Mouse (Mus musculus): ENCODE measurements at regions not wholly inside any gene's neighbourhood (a gene's known extent, or its start where the extent isn't known, plus 50 kb on each side); places are given as distances from the start of the nearest gene placed in this dataset.

- no peak overlapping the region for H3K4me3 ChIP-seq (ENCODE audit: insufficient read depth in 1 of 2, low read depth in 2 of 2, low read length in 2 of 2)
- WGBS (ENCODE audit: insufficient replicate concordance): 18% methylated on average over 6 of the region's 6 CpGs
- H3K9ac ChIP-seq (replicated peaks): no peak overlapping the region
- no peaks in the 10 kb centered on the region for H3K4me1 ChIP-seq (replicated peaks; ENCODE audit: control insufficient read depth in 2 of 2, insufficient read depth in 2 of 2, low read length in 1 of 2)
- no peaks in the 10 kb centered on the region for H3K9me3 ChIP-seq (ENCODE audit: control insufficient read depth, low read length)
- TF ChIP-seq EP300 (IDR thresholded peaks at IDR 0.05; ENCODE audit: low read depth) (no peak), CTCF (IDR thresholded peaks at IDR 0.05; ENCODE audit: low read depth) (peak; percentile 42; the same call in 1 of the 2 replicates)
- DNase-seq (ENCODE audit: low read depth in 3 of 3, low spot score in 3 of 3): peak in 2 of 3 experiments; percentile 1 to 6
- no peak for ATAC-seq (ENCODE audit: insufficient read depth)
- no peaks in the 10 kb centered on the region for H3K27me3 ChIP-seq (ENCODE audit: control insufficient read depth, insufficient read depth, low read length)
- H3K4me2 ChIP-seq (ENCODE audit: low read depth): no peak overlapping the region
- H3K36me3 ChIP-seq (replicated peaks; ENCODE audit: control insufficient read depth, insufficient read depth, low read depth): no peaks in the 10 kb centered on the region
- no peak overlapping the region for H3K27ac ChIP-seq
These were observed 117.4 kb upstream of the Rap2b start for GRCm38 (mm10) chr3:61243876-61244527.

GRCm38 (mm10) chr3:61246429-61246828, 115.0 kb upstream of the Rap2b start:
- H3K36me3 ChIP-seq (replicated peaks; ENCODE audit: control insufficient read depth, insufficient read depth, low read depth): no peaks in the 10 kb centered on the region
- DNase-seq (ENCODE audit: low read depth in 3 of 3, low spot score in 3 of 3) (no peak), ATAC-seq (ENCODE audit: insufficient read depth) (no peak)
- no peaks in the 10 kb centered on the region for H3K9me3 ChIP-seq (ENCODE audit: control insufficient read depth, low read length)
- TF ChIP-seq CTCF (IDR thresholded peaks at IDR 0.05; ENCODE audit: low read depth): no peak
- TF ChIP-seq EP300 (IDR thresholded peaks at IDR 0.05; ENCODE audit: low read depth): no peak
- no peak overlapping the region for H3K4me3 ChIP-seq (ENCODE audit: insufficient read depth in 1 of 2, low read depth in 2 of 2, low read length in 2 of 2)
- H3K27ac ChIP-seq: no peak overlapping the region
- H3K9ac ChIP-seq (replicated peaks): no peak overlapping the region
- no peaks in the 10 kb centered on the region for H3K4me1 ChIP-seq (replicated peaks; ENCODE audit: control insufficient read depth in 2 of 2, insufficient read depth in 2 of 2, low read length in 1 of 2)
- 52% methylated on average over 4 of the region's 4 CpGs for WGBS (ENCODE audit: insufficient replicate concordance)
- no peak overlapping the region for H3K4me2 ChIP-seq (ENCODE audit: low read depth)
- no peaks in the 10 kb centered on the region for H3K27me3 ChIP-seq (ENCODE audit: control insufficient read depth, insufficient read depth, low read length)

GRCm38 (mm10) chr3:61247344-61247743, 114.1 kb upstream of the Rap2b start:
- no peak for TF ChIP-seq CTCF (IDR thresholded peaks at IDR 0.05; ENCODE audit: low read depth)
- no peak for TF ChIP-seq EP300 (IDR thresholded peaks at IDR 0.05; ENCODE audit: low read depth)
- H3K4me3 ChIP-seq (ENCODE audit: insufficient read depth in 1 of 2, low read depth in 2 of 2, low read length in 2 of 2): no peak overlapping the region
- H3K27ac ChIP-seq: no peak overlapping the region
- no peaks in the 10 kb centered on the region for H3K36me3 ChIP-seq (replicated peaks; ENCODE audit: control insufficient read depth, insufficient read depth, low read depth)
- no peak for ATAC-seq (ENCODE audit: insufficient read depth)
- H3K27me3 ChIP-seq (ENCODE audit: control insufficient read depth, insufficient read depth, low read length): no peaks in the 10 kb centered on the region
- H3K9ac ChIP-seq (replicated peaks): no peak overlapping the region
- no peaks in the 10 kb centered on the region for H3K4me1 ChIP-seq (replicated peaks; ENCODE audit: control insufficient read depth in 2 of 2, insufficient read depth in 2 of 2, low read length in 1 of 2)
- WGBS (ENCODE audit: insufficient replicate concordance): 39% methylated on average over 1 of the region's 1 CpGs
- no peaks in the 10 kb centered on the region for H3K9me3 ChIP-seq (ENCODE audit: control insufficient read depth, low read length)
- no peak overlapping the region for H3K4me2 ChIP-seq (ENCODE audit: low read depth)
- DNase-seq (ENCODE audit: low read depth in 3 of 3, low spot score in 3 of 3): no peak

GRCm38 (mm10) chr3:61255232-61255631, 106.2 kb upstream of the Rap2b start:
- H3K4me1 ChIP-seq (replicated peaks; ENCODE audit: control insufficient read depth in 2 of 2, insufficient read depth in 2 of 2, low read length in 1 of 2): no peaks in the 10 kb centered on the region
- H3K36me3 ChIP-seq (replicated peaks; ENCODE audit: control insufficient read depth, insufficient read depth, low read depth): no peaks in the 10 kb centered on the region
- H3K4me3 ChIP-seq (ENCODE audit: insufficient read depth in 1 of 2, low read depth in 2 of 2, low read length in 2 of 2): no peak overlapping the region
- no peaks in the 10 kb centered on the region for H3K9me3 ChIP-seq (ENCODE audit: control insufficient read depth, low read length)
- no peak for DNase-seq (ENCODE audit: low read depth in 3 of 3, low spot score in 3 of 3)
- no peak overlapping the region for H3K27ac ChIP-seq
- TF ChIP-seq CTCF (IDR thresholded peaks at IDR 0.05; ENCODE audit: low read depth): no peak
- TF ChIP-seq EP300 (IDR thresholded peaks at IDR 0.05; ENCODE audit: low read depth): no peak
- ATAC-seq (ENCODE audit: insufficient read depth): no peak
- no peak overlapping the region for H3K9ac ChIP-seq (replicated peaks)
- H3K4me2 ChIP-seq (ENCODE audit: low read depth): no peak overlapping the region
- H3K27me3 ChIP-seq (ENCODE audit: control insufficient read depth, insufficient read depth, low read length): no peaks in the 10 kb centered on the region
- 38% methylated on average over 4 of the region's 4 CpGs for WGBS (ENCODE audit: insufficient replicate concordance)

- DNase-seq (ENCODE audit: low read depth in 3 of 3, low spot score in 3 of 3): no peak
- 53% methylated on average over 2 of the region's 2 CpGs for WGBS (ENCODE audit: insufficient replicate concordance)
- no peak for TF ChIP-seq EP300 (IDR thresholded peaks at IDR 0.05; ENCODE audit: low read depth)
- no peak for TF ChIP-seq CTCF (IDR thresholded peaks at IDR 0.05; ENCODE audit: low read depth)
- Histone ChIP-seq H3K27ac (no peak overlapping the region), H3K27me3 (ENCODE audit: control insufficient read depth, insufficient read depth, low read length) (no peaks in the 10 kb centered on the region), H3K9me3 (ENCODE audit: control insufficient read depth, low read length) (no peaks in the 10 kb centered on the region), H3K9ac (replicated peaks) (no peak overlapping the region), H3K4me1 (replicated peaks; ENCODE audit: control insufficient read depth in 2 of 2, insufficient read depth in 2 of 2, low read length in 1 of 2) (no peaks in the 10 kb centered on the region), H3K36me3 (replicated peaks; ENCODE audit: control insufficient read depth, insufficient read depth, low read depth) (no peaks in the 10 kb centered on the region), H3K4me2 (ENCODE audit: low read depth) (no peak overlapping the region), H3K4me3 (ENCODE audit: insufficient read depth in 1 of 2, low read depth in 2 of 2, low read length in 2 of 2) (no peak overlapping the region)
- no peak for ATAC-seq (ENCODE audit: insufficient read depth)
These were observed 105.8 kb upstream of the Rap2b start for GRCm38 (mm10) chr3:61255643-61256042.
